Mouse (Mus musculus) MEL (cell line): ENCODE data around the gene Trpm3. TPM values are rescaled to one million over a fixed set of nuclear protein-coding genes. Genes with fewer than 3 reads are reported as not detected.

Experiments used
- DNase-seq: peaks from one replicate; pipeline ENCODE4 v3.0.0; 2011; ENCODE audit warnings: low read depth, low spot score
- H3K27ac ChIP-seq: 2 replicates; pipeline ENCODE4 v1.5.1; 2012; ENCODE audit warnings: low read depth, mild to moderate bottlenecking, control low read depth, low read length, moderate library complexity; ENCODE audit not compliant: control insufficient read depth
- H3K27me3 ChIP-seq, 2 experiments: fragments of 150-350 bp in 1 of 2; sonication (generic) in 1 of 2; 2 replicates each; pipeline ENCODE4 v1.6.1; 2012; ENCODE audit warnings: low read length in 2 of 2, mild to moderate bottlenecking in 2 of 2, improper control_type of control experiment in 1 of 2, moderate library complexity in 1 of 2; ENCODE audit not compliant: insufficient read depth in 2 of 2, control insufficient read depth in 1 of 2
- H3K36me3 ChIP-seq, 2 experiments: 2 replicates each; pipeline ENCODE4 v1.6.1; 2012 to 2014; ENCODE audit warnings: low read length in 2 of 2, improper control_type of control experiment in 1 of 2, inconsistent platforms in 1 of 2, mild to moderate bottlenecking in 1 of 2; ENCODE audit not compliant: insufficient read depth in 2 of 2, control insufficient read depth in 1 of 2
- H3K4me1 ChIP-seq, 2 experiments: fragments of 150-350 bp in 1 of 2; sonication (generic) in 1 of 2; 2 replicates each; pipeline ENCODE4 v1.6.1; 2012; ENCODE audit warnings: low read length in 2 of 2, improper control_type of control experiment in 1 of 2, mild to moderate bottlenecking in 1 of 2; ENCODE audit not compliant: insufficient read depth in 2 of 2, control insufficient read depth in 1 of 2
- H3K4me3 ChIP-seq, 2 experiments: fragments of 150-350 bp in 1 of 2; sonication (generic) in 1 of 2; 2 replicates each; pipeline ENCODE4 v1.5.1; 2012; ENCODE audit warnings: low read depth in 2 of 2, low read length in 2 of 2, mild to moderate bottlenecking in 2 of 2, moderate library complexity in 2 of 2, control low read depth in 1 of 2, improper control_type of control experiment in 1 of 2; ENCODE audit not compliant: control insufficient read depth in 1 of 2, insufficient read depth in 1 of 2
- H3K79me2 ChIP-seq: 2 replicates; pipeline ENCODE4 v1.6.1; 2012; ENCODE audit warnings: mild to moderate bottlenecking, low read length, moderate library complexity; ENCODE audit not compliant: control insufficient read depth, poor library complexity, insufficient read depth
- H3K9ac ChIP-seq: 2 replicates; pipeline ENCODE4 v1.6.1; 2012; ENCODE audit warnings: low read depth, mild to moderate bottlenecking, control low read depth, low read length, moderate library complexity; ENCODE audit not compliant: control insufficient read depth, poor library complexity, severe bottlenecking
- H3K9me3 ChIP-seq: fragments of 150-350 bp; sonication (generic); replicated peaks from 2 replicates; pipeline ENCODE4 v1.6.1; 2012; ENCODE audit warnings: mild to moderate bottlenecking, low read length, improper control_type of control experiment, moderate library complexity; ENCODE audit not compliant: insufficient read depth
- E2F4 ChIP-seq: IDR thresholded peaks from 2 replicates; pipeline ENCODE4 v1.6.1; 2011; ENCODE audit warnings: low read depth, low read length, improper control_type of control experiment, borderline replicate concordance
- EP300 ChIP-seq, 2 experiments: IDR thresholded peaks; 2 replicates each; pipeline ENCODE4 v1.6.1; 2011; ENCODE audit warnings: improper control_type of control experiment in 2 of 2, low read length in 2 of 2, low read depth in 1 of 2, mild to moderate bottlenecking in 1 of 2
- JUND ChIP-seq: IDR thresholded peaks from 2 replicates; pipeline ENCODE4 v1.6.1; 2011; ENCODE audit warnings: low read depth, mild to moderate bottlenecking, improper control_type of control experiment, low read length
- KAT2A ChIP-seq: conservative IDR thresholded peaks from 2 replicates; pipeline ENCODE4 v1.6.1; 2012; ENCODE audit warnings: low read depth, low read length, improper control_type of control experiment, inconsistent platforms
- MAZ ChIP-seq: IDR thresholded peaks from 2 replicates; pipeline ENCODE4 v1.6.1; 2012; ENCODE audit warnings: low read depth, mild to moderate bottlenecking, inconsistent platforms, low read length, improper control_type of control experiment
- NRF1 ChIP-seq: IDR thresholded peaks from 2 replicates; pipeline ENCODE4 v1.6.1; 2014; ENCODE audit warnings: low read depth, mild to moderate bottlenecking, inconsistent platforms, low read length, improper control_type of control experiment, moderate library complexity; ENCODE audit not compliant: poor library complexity, insufficient read depth, severe bottlenecking
- SMC3 ChIP-seq: IDR thresholded peaks from 2 replicates; pipeline ENCODE4 v1.6.1; 2011; ENCODE audit warnings: low read depth, low read length, improper control_type of control experiment
- USF1 ChIP-seq: IDR thresholded peaks from 2 replicates; pipeline ENCODE4 v1.6.1; 2014; ENCODE audit warnings: low read depth, mild to moderate bottlenecking, inconsistent platforms, low read length, improper control_type of control experiment, moderate library complexity
- USF2 ChIP-seq, 2 experiments: IDR thresholded peaks; 2 replicates each; pipeline ENCODE4 v1.6.1; 2011 to 2012; ENCODE audit warnings: improper control_type of control experiment in 2 of 2, low read length in 2 of 2, borderline replicate concordance in 1 of 2, inconsistent platforms in 1 of 2, low read depth in 1 of 2, mild to moderate bottlenecking in 1 of 2; ENCODE audit not compliant: insufficient read depth in 1 of 2
- ZC3H11A ChIP-seq: IDR thresholded peaks from 2 replicates; pipeline ENCODE4 v1.6.1; 2012; ENCODE audit warnings: low read depth, mild to moderate bottlenecking, inconsistent platforms, low read length, improper control_type of control experiment
- polyA plus RNA-seq, 2 experiments: library from polyadenylated mRNA; stranded (reverse) in 1 of 2; unstranded in 1 of 2; fragments of >175 nt in 1 of 2; fragments of >200 nt in 1 of 2; gene quantifications; 2 replicates each; pipeline versions ENCODE4 v1.2.1 to v1.2.4; 2012; ENCODE audit warnings: low replicate concordance in 2 of 2, low read depth in 1 of 2; ENCODE audit not compliant: insufficient read length in 2 of 2, insufficient read depth in 1 of 2, missing spikeins in 1 of 2
- total RNA-seq: library from RNA; depleted of rRNA; stranded (reverse); fragments of 300-350 nt; gene quantifications from 2 replicates; pipeline ENCODE4 v1.2.3, GENCODE M21; 2012

Trpm3 gene
- total and polyA plus RNA-seq, 3 experiments: not detected

- no peak overlapping the region for H3K9ac ChIP-seq
- H3K27ac ChIP-seq: no peak overlapping the region
- no peaks in the 10 kb centered on the region for H3K9me3 ChIP-seq
- H3K4me3 ChIP-seq: no peak overlapping the region
- TF ChIP-seq NRF1: no peak
- TF ChIP-seq USF1: no peak
- TF ChIP-seq KAT2A: no peak
- no peaks in the 10 kb centered on the region for H3K79me2 ChIP-seq
- DNase-seq: no peak
- no peaks in the 10 kb centered on the region for H3K4me1 ChIP-seq
- H3K36me3 ChIP-seq: no peaks in the 10 kb centered on the region
- H3K27me3 ChIP-seq: no peaks in the 10 kb centered on the region
Measured at GRCm38 (mm10) chr19:22736870-22737269, 598.0 kb downstream of the Trpm3 start.

GRCm38 (mm10) chr19:22739240-22739639 is 600.4 kb downstream of the Trpm3 start:
- no peak for TF ChIP-seq MAZ
- TF ChIP-seq ZC3H11A: no peak
- H3K9me3 ChIP-seq: no peaks in the 10 kb centered on the region

GRCm38 (mm10) chr19:22753311-22753809 is 614.5 kb downstream of the Trpm3 start:
- Histone ChIP-seq H3K4me3 (no peak overlapping the region), H3K27me3 (no peaks in the 10 kb centered on the region), H3K79me2 (no peaks in the 10 kb centered on the region), H3K36me3 (no peaks in the 10 kb centered on the region), H3K27ac (no peak overlapping the region), H3K4me1 (no peaks in the 10 kb centered on the region), H3K9ac (no peak overlapping the region), H3K9me3 (no peaks in the 10 kb centered on the region)
- no peak for DNase-seq
- no peak for TF ChIP-seq SMC3
- no peak for TF ChIP-seq E2F4
- no peak for TF ChIP-seq USF2 (IDR thresholded peaks at IDR 0.05; ENCODE audit: borderline replicate concordance in 1 of 2, insufficient read depth in 1 of 2, low read depth in 1 of 2, low read length in 2 of 2)
- TF ChIP-seq EP300 (IDR thresholded peaks at IDR 0.05; ENCODE audit: low read depth in 1 of 2, low read length in 2 of 2): no peak
- no peak for TF ChIP-seq MAZ
- TF ChIP-seq JUND: no peak

More at GRCm38 (mm10) chr19:22739240-22739639, 600.4 kb downstream of the Trpm3 start:
- no peak for DNase-seq
- H3K4me3 ChIP-seq: no peak overlapping the region
- no peak overlapping the region for H3K27ac ChIP-seq
- H3K36me3 ChIP-seq: no peaks in the 10 kb centered on the region
- no peaks in the 10 kb centered on the region for H3K4me1 ChIP-seq
- H3K9ac ChIP-seq: no peak overlapping the region
- H3K79me2 ChIP-seq: no peaks in the 10 kb centered on the region
- H3K27me3 ChIP-seq: no peaks in the 10 kb centered on the region
